Mouse (Mus musculus) embryonic fibroblast, embryonic 13.5 days (primary cell): ENCODE data around the gene Hmces.

Experiments used
- CTCF ChIP-seq: IDR thresholded peaks from 2 replicates; pipeline ENCODE4 v1.5.1; 2011; ENCODE audit warnings: mild to moderate bottlenecking, control low read depth, low read length, moderate library complexity, borderline replicate concordance; ENCODE audit not compliant: insufficient read depth
- POLR2A ChIP-seq: IDR thresholded peaks from 2 replicates; pipeline ENCODE4 v1.6.1; 2011; ENCODE audit warnings: low read depth, mild to moderate bottlenecking, control low read depth, low read length, moderate library complexity

GRCm38 (mm10) chr6:87866211-87866610, 47.5 kb upstream of the Hmces start:
- TF ChIP-seq POLR2A = no peak
- no peak for TF ChIP-seq CTCF
